Mouse (Mus musculus) embryonic fibroblast, embryonic 13.5 days (primary cell): ENCODE measurements around the gene Sipa1l3.

ENCODE experiments used
- CTCF ChIP-seq: IDR thresholded peaks from 2 replicates; pipeline ENCODE4 v1.5.1; 2011; ENCODE audit warnings: mild to moderate bottlenecking, control low read depth, low read length, moderate library complexity, borderline replicate concordance; ENCODE audit not compliant: insufficient read depth
- POLR2A ChIP-seq: IDR thresholded peaks from 2 replicates; pipeline ENCODE4 v1.6.1; 2011; ENCODE audit warnings: low read depth, mild to moderate bottlenecking, control low read depth, low read length, moderate library complexity

GRCm38 (mm10) chr7:29426056-29426455 lies 92.4 kb downstream of the Sipa1l3 start:
- no peak for TF ChIP-seq POLR2A
- no peak for TF ChIP-seq CTCF
